Mouse (Mus musculus) liver, embryonic 14.5 days (tissue): ENCODE results near the gene Trp53bp2.

Source experiments
- CTCF ChIP-seq: IDR thresholded peaks from 2 replicates; pipeline ENCODE4 v1.5.1; 2016; ENCODE audit warnings: antibody characterized with exemption, low read depth, control low read depth
- EP300 ChIP-seq: IDR thresholded peaks from 2 replicates; pipeline ENCODE4 v1.6.1; 2016; ENCODE audit warnings: antibody characterized with exemption, low read depth

GRCm38 (mm10) chr1:182426444-182426843, 17.5 kb downstream of the Trp53bp2 start:
- TF ChIP-seq CTCF (no peak), EP300 (no peak)
